Mouse (Mus musculus): ENCODE results near the gene Bik.

Gene Bik

GRCm38 (mm10) chr15:83555161-83555974 lies 28.7 kb downstream of the Bik start:
- peak; percentile 81 for DNase-seq

GRCm38 (mm10) chr15:83560941-83561477 lies 34.3 kb downstream of the Bik start:
- DNase-seq: no peak

DNA sequence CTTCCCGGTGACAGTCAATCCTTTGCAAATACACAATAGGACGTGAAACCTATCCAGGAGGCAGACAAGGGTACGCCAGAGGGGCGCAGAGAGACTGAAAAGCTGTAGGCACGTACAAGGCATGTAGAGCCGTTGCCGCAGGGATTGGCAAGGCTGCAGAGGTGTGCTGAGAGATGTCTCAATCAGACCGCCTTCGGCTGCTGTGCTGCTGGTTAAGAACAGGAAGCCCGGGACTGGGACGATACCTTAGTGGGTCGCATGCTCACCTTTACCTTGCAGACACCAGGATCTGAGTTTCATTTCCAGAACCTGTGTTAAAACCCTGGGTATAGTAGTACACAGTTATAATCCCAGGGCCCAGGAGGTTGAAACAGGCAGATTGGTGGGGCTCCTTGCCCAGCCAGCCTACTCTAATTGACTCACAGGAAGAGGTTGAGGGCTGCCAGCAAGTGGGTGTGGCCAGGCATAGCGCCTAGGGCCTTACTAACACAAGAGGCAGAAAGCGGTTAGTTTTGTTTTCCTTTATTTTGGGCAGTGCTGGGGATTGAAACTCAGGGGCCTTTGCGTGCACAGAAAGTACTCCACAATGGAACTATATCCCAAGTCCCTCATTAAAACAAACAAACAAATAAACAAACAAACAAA lies 36.1 kb downstream of the Bik start:
- no peak for DNase-seq

GRCm38 (mm10) chr15:83563327-83563856 lies 36.7 kb downstream of the Bik start, which contains the start of the genes Tspo and Mcat:
TSS of gene Tspo (plus strand) at chr15:83563592.
TSS of gene Mcat (minus strand) at chr15:83563787.
- DNase-seq: no peak

- DNase-seq: no peak
These were observed 37.4 kb downstream of the Bik start for GRCm38 (mm10) chr15:83563857-83564651.

DNA sequence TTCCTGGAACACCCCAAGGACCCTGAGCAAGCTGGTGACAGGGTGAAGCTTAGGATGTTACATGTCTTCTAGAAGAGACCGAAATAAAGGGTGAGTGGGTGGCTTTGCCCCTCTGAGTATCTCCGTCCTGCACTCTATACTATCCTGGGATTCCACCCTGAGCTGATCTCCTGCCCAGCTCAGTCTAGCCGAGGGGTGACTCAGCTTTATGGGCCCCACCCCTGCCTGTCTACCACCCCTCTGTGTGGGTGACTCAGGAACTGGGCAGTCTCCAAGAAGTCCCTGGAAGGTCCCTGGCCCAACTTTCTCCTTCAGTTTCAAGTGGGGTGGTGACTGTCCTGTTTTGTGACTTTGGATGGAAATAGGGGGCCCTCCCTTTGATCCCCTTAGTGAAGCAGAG lies 38.8 kb downstream of the Bik start:
- DNase-seq: no peak

GRCm38 (mm10) chr15:83566006-83566405 lies 39.3 kb downstream of the Bik start:
- no peak for DNase-seq

- DNase-seq: no peak
These were observed 41.1 kb downstream of the Bik start for GRCm38 (mm10) chr15:83567728-83568127.

DNA sequence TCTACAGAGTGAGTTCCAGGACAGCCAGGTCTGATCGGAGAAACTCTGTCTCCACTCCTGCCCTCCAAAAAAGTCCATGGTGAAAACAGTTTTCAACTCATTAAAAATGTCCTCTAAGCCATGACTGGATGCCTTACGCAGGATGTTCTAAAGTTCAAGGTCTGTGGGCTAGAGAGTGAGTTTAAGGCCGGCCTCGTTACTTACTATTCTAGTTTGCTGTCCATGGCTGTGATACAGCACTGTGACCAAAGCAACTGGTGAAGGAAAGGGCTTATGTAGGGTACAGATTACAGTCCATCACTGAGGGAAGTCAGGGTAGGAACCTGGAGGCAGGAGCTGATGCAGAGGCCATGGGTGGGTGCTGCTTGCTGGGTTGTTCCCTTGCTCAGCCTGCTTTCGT lies 41.9 kb downstream of the Bik start:
- no peak for DNase-seq

- no peak for DNase-seq
These were observed 43.0 kb downstream of the Bik start for GRCm38 (mm10) chr15:83569682-83570081.

- no peak for DNase-seq
These were observed 44.0 kb downstream of the Bik start for GRCm38 (mm10) chr15:83570641-83571040.

GRCm38 (mm10) chr15:83571636-83572035 lies 45.0 kb downstream of the Bik start:
- no peak for DNase-seq

DNA sequence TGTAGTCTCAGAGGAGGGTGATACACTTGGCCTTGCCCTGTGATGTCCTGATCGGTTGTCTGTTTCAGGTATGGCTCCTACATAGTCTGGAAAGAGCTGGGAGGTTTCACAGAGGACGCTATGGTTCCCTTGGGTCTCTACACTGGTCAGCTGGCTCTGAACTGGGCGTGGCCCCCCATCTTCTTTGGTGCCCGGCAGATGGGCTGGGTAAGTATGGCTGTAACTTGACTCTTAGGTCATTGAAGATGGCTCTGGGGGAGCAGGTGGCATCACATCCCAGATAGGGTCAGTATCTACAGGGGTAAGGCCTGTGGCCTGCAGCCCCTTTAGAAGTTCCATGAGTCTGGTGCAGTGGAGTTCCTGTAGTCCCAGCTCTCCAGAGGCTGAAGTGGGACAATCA lies 45.5 kb downstream of the Bik start:
- no peak for DNase-seq

DNA sequence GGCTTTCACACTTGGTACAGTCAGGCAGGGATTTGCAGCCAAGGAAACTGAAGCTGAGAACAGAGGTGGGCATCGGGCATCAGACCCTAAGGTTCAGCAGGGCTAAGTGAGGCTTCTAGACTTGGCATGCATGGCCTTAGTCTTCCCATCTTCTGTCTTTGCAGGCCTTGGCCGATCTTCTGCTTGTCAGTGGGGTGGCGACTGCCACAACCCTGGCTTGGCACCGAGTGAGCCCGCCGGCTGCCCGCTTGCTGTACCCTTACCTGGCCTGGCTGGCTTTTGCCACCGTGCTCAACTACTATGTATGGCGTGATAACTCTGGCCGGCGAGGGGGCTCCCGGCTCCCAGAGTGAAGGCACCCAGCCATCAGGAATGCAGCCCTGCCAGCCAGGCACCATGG lies 46.9 kb downstream of the Bik start:
- DNase-seq: peak; percentile 35

- DNase-seq: no peak
These were observed 48.2 kb downstream of the Bik start for GRCm38 (mm10) chr15:83574731-83575351.

DNA sequence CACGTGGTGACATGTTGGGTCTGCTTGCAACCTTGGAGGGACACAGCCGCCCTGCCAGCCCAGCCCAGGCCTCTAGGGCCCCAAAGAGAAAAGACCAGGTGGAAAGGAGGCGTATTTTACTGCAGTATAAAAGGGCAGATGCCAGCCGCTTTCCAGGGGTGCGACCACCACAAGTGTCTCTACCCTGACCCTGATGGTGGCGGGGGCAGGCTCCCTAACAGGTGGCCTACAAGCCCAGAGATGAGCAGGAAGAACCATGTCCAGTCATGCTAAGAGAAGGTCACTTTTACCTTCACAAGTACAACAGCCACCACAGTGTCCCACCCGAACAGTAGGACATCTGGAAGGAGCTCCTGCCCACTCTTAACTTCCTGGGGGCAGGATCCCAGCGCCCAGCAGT lies 48.9 kb downstream of the Bik start:
- DNase-seq: no peak

GRCm38 (mm10) chr15:83576651-83577050 lies 50.0 kb downstream of the Bik start:
- no peak for DNase-seq

DNA sequence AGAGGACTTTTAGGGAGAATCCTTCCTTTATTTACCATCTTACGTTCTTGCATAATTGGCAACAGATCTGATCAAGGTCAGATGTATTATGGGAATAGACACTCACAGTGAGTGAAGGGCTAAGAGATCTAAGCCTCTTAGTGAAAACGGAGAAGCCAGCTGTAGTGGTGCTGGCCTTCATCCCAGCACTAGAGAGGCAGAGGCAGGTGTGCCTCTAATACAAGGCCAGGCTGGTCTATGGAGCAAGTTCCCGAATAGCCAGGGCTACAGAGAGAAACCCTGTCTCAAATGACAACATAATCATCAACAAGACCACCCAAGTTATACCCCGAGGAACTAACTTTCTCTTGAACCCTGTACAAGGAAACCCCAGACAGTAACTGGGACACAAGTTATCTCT lies 56.3 kb downstream of the Bik start:
- no peak for DNase-seq

GRCm38 (mm10) chr15:83583419-83584156 lies 56.9 kb downstream of the Bik start:
- DNase-seq: no peak

- DNase-seq: no peak
These were observed 58.1 kb downstream of the Bik start for GRCm38 (mm10) chr15:83584741-83585220.

GRCm38 (mm10) chr15:83590841-83591240 lies 64.2 kb downstream of the Bik start:
- DNase-seq: no peak

GRCm38 (mm10) chr15:83591758-83592157 lies 65.1 kb downstream of the Bik start:
- no peak for DNase-seq

Measured in cerebellum, adult 11 months (tissue).